Mouse (Mus musculus): Measurements from ENCODE around the gene Mef2a. TPM values are rescaled to one million over a fixed set of nuclear protein-coding genes. Genes with fewer than 3 reads are reported as not detected.

Mef2a gene
- 14.2 and 26.6 TPM in 2 replicates for polyA plus RNA-seq (2012; rRNA removed)

GRCm38 (mm10) chr7:67372729-67373583, at the start of gene Mef2a:
TSS of gene Mef2a (minus strand) at chr7:67372858.

GRCm38 (mm10) chr7:67222220-67222862, 150.3 kb downstream of the Mef2a start, which contains the start of gene Lysmd4:
TSS of gene Lysmd4 (plus strand) at chr7:67222544.

Other genes with a start within 250 kb of the Mef2a start
- gene Lysmd4, start 150.3 kb downstream of the Mef2a start, polyA plus RNA-seq (2012; rRNA removed), result 10.8 and 17.3 TPM in 2 replicates